In the genomic region with DNA sequence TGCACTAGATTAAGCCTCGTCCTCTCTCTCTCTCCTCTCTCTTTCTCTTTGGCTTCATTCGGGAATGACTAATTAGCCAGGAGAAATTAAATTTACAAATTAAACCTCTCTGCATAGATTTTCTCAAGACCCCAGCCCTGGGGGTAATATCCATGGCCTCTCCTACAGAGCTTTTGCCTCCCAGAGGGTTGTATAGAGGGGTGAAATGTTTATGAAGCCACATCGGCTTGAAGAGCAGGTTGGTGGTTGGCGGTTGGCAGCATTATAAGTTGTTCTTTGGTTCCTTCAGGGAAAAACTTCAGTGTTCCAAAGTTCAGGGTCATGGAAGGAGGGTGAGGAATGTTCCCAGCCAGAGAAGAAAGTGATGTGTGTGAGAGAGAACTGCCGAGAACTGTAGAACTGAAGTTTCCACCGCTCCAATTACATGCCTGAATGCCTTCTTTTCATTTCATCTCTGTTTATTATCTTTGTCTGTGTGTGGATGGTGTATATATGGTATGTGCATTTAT, we compare ENCODE assay signal across 20 mouse cellular contexts.
DNase-seq lines count a peak whose midpoint lies in the region; ATAC-seq and TF ChIP-seq lines count a peak whose summit lies in the region.
"Had no signal": no experiment of that assay in that cellular context is flagged by ENCODE, and none has a peak within 500 bp of the region (broad histone marks: within the 10 kb centered on the region; RNA-seq: fewer than 3 reads in every experiment).

No protein-coding gene starts in this region.

- DNase-seq in heart, adult 11 months, result peak; percentile 54
- DNase-seq in heart, postnatal 14 days, result no peak
- DNase-seq in kidney, adult 2 months, result peak; percentile 82
- DNase-seq in kidney, postnatal 10 days, result no peak
- DNase-seq in brain, embryonic 14.5 days (ENCODE audit: low read depth), result peak; percentile 12
- peak; percentile 10 for DNase-seq in kidney, postnatal 0 days (ENCODE audit: low spot score)
- no peak for DNase-seq in left cerebral cortex, adult 8-10 months (ENCODE audit: low spot score in 2 of 2)
- DNase-seq in left cerebral cortex, postnatal 25 days (ENCODE audit: low spot score in 2 of 2), result no peak
- DNase-seq: adrenal gland, postnatal 14 days; cerebellum, adult 18-20 months; cerebellum, adult 9-11 months; gastrocnemius, adult 2 months; gastrocnemius, postnatal 25 days had no signal

- H3K36me3 ChIP-seq in kidney, adult 2 months (ENCODE audit: control insufficient read depth, insufficient read depth, low read length), result no peaks in the 10 kb centered on the region
- no peaks in the 10 kb centered on the region for H3K36me3 ChIP-seq in kidney, postnatal 0 days (ENCODE audit: insufficient read depth, low read length)
- H3K36me3 ChIP-seq: heart, embryonic 15.5 days; hindbrain, embryonic 10.5 days had no signal

- H3K4me1 ChIP-seq in kidney, adult 2 months (ENCODE audit: control insufficient read depth, insufficient read depth, low read length), result peaks cover 4% of the 10 kb centered on the region; the same call in 1 of the 2 replicates
- 0 out of 2 replicates have a peak, but pooled peaks cover 4% of the 10 kb centered on the region for H3K4me1 ChIP-seq in kidney, postnatal 0 days (replicated peaks; ENCODE audit: insufficient read depth, low read length)
- H3K4me1 ChIP-seq: forebrain, embryonic 13.5 days; heart, embryonic 15.5 days; hindbrain, embryonic 10.5 days had no signal

- WGBS in kidney, adult 2 months, result 36% methylated on average over 6 of the region's 6 CpGs
- WGBS in kidney, postnatal 0 days, result 46% methylated on average over 6 of the region's 6 CpGs

- H3K9me3 ChIP-seq in kidney, postnatal 0 days (replicated peaks; ENCODE audit: low read length), result no peaks in the 10 kb centered on the region
- H3K9me3 ChIP-seq: forebrain, embryonic 13.5 days; heart, embryonic 15.5 days; hindbrain, embryonic 10.5 days had no signal

- intact Hi-C loops in heart, postnatal 14 days (cut with DNase I), result no loop called here
- intact Hi-C loops in left cerebral cortex, postnatal 25 days (cut with DNase I), result no loop called here

- peak overlapping the region; percentile 29; the same call in 1 of the 2 replicates for H3K27ac ChIP-seq in kidney, adult 2 months (ENCODE audit: insufficient read depth, low read depth, low read length)
- 0 out of 2 replicates have a peak overlapping the region, but pooled peaks have one; percentile 42 for H3K27ac ChIP-seq in kidney, postnatal 0 days
- H3K27ac ChIP-seq: forebrain, embryonic 13.5 days; gastrocnemius, adult 2 months; heart, embryonic 15.5 days; hindbrain, embryonic 10.5 days; hindbrain, embryonic 14.5 days had no signal

- H3K4me2 ChIP-seq in kidney, postnatal 0 days (ENCODE audit: low read length), result no peak overlapping the region
- H3K4me2 ChIP-seq: forebrain, embryonic 13.5 days; heart, embryonic 15.5 days; hindbrain, embryonic 14.5 days had no signal

- H3K4me3 ChIP-seq in kidney, adult 2 months (ENCODE audit: insufficient read depth, low read depth, low read length), result no peak overlapping the region
- no peak overlapping the region for H3K4me3 ChIP-seq in kidney, postnatal 0 days (replicated peaks; ENCODE audit: low read depth, low read length)
- H3K4me3 ChIP-seq: forebrain, embryonic 13.5 days; gastrocnemius, adult 2 months; heart, embryonic 15.5 days; hindbrain, embryonic 10.5 days had no signal

- TF ChIP-seq CTCF in kidney, adult 2 months (conservative IDR thresholded peaks at IDR 0.05; ENCODE audit: insufficient read depth, insufficient read length, low read depth, low read length), result no peak
- no peak for TF ChIP-seq CTCF in brain, embryonic 14.5 days (IDR thresholded peaks at IDR 0.05; ENCODE audit: borderline replicate concordance, extremely low read depth, insufficient read depth, insufficient read length)
- TF ChIP-seq CTCF in kidney, postnatal 0 days (IDR thresholded peaks at IDR 0.05; ENCODE audit: low read depth), result no peak

- no peaks in the 10 kb centered on the region for H3K27me3 ChIP-seq in kidney, adult 2 months (replicated peaks; ENCODE audit: control insufficient read depth, insufficient read depth, low read length)
- H3K27me3 ChIP-seq in kidney, postnatal 0 days (ENCODE audit: insufficient read depth, low read length), result no peaks in the 10 kb centered on the region
- H3K27me3 ChIP-seq: CH12.LX; forebrain, embryonic 13.5 days; heart, embryonic 15.5 days; Patski had no signal

- no peak for ATAC-seq in kidney, postnatal 0 days (replicated peaks; ENCODE audit: low FRiP score, low read depth)
- ATAC-seq: activated CD4-positive, CD25-positive, alpha-beta regulatory T cell, adult 4 months; forebrain, embryonic 13.5 days; Patski had no signal

- no peak overlapping the region for H3K9ac ChIP-seq in kidney, postnatal 0 days (ENCODE audit: low read depth, low read length)
- H3K9ac ChIP-seq: forebrain, embryonic 13.5 days; heart, embryonic 15.5 days; hindbrain, embryonic 14.5 days had no signal

- no peak for TF ChIP-seq POLR2A in kidney, adult 2 months (IDR thresholded peaks at IDR 0.05; ENCODE audit: low read depth, low read length)
- TF ChIP-seq POLR2A in brain, embryonic 14.5 days (IDR thresholded peaks at IDR 0.05; ENCODE audit: borderline replicate concordance, extremely low read depth, insufficient read depth, insufficient read length, poor library complexity, severe bottlenecking), result no peak

Comparison
In these comparisons a context has a peak if more than half of its experiments do, and no peak if none do; other contexts are left out.
1. DNase-seq: peak in heart, adult 11 months (single experiment), kidney, adult 2 months (single experiment), brain, embryonic 14.5 days (single experiment) and kidney, postnatal 0 days (single experiment); none in heart, postnatal 14 days (0 of 2), kidney, postnatal 10 days (single experiment), left cerebral cortex, adult 8-10 months (0 of 2) and left cerebral cortex, postnatal 25 days (0 of 2).